Mouse (Mus musculus): ENCODE data around the gene Pou2f3.

- no peak for TF ChIP-seq FLI1 (IDR thresholded peaks at IDR 0.05; ENCODE audit: low read length)
- TF ChIP-seq GATA1 (IDR thresholded peaks at IDR 0.05; ENCODE audit: borderline replicate concordance, low read length) = no peak
Measured at GRCm38 (mm10) chr9:43210771-43211450, 742 bp upstream of the Pou2f3 start.

Measured in megakaryocyte, embryonic 14.5 days (primary cell).